Mouse (Mus musculus): ENCODE measurements around the gene Pycr1.

- TF ChIP-seq CTCF (IDR thresholded peaks at IDR 0.05; ENCODE audit: low read depth, low read length) (no peak), POLR2A (IDR thresholded peaks at IDR 0.05; ENCODE audit: extremely low read depth, insufficient read depth, low read length) (no peak)
Measured at GRCm38 (mm10) chr11:120634810-120635209, 8.8 kb downstream of the Pycr1 start.
